Mouse (Mus musculus) olfactory bulb, adult 2 months (tissue): ENCODE data around the gene Lrpap1.

ENCODE experiments used
- CTCF ChIP-seq: fragments of 200-500 bp; IDR thresholded peaks from 2 replicates; pipeline ENCODE4 v1.5.1; 2012; ENCODE audit warnings: low read depth, mild to moderate bottlenecking, low read length, moderate library complexity; ENCODE audit not compliant: insufficient read depth
- POLR2A ChIP-seq: fragments of 200-500 bp; IDR thresholded peaks from 2 replicates; pipeline ENCODE4 v1.6.1; 2012; ENCODE audit warnings: mild to moderate bottlenecking, low read depth, low read length, moderate library complexity; ENCODE audit not compliant: insufficient read depth

- TF ChIP-seq CTCF: no peak
- TF ChIP-seq POLR2A: no peak
Measured at GRCm38 (mm10) chr5:35058216-35058615, 47.4 kb downstream of the Lrpap1 start.
